Mouse (Mus musculus) E14TG2a.4 (cell line): ENCODE measurements around the gene Tbc1d14.

Experiments used
- CTCF ChIP-seq: conservative IDR thresholded peaks from 2 replicates; pipeline ENCODE4 v1.5.1; 2014; ENCODE audit warnings: low read length
- NANOG ChIP-seq: IDR thresholded peaks from 2 replicates; pipeline ENCODE4 v1.6.1; 2014; ENCODE audit warnings: borderline replicate concordance, low read length, mixed read lengths
- POU5F1 ChIP-seq: IDR thresholded peaks from 2 replicates; pipeline ENCODE4 v1.6.1; 2014; ENCODE audit warnings: low read length, borderline replicate concordance

DNA sequence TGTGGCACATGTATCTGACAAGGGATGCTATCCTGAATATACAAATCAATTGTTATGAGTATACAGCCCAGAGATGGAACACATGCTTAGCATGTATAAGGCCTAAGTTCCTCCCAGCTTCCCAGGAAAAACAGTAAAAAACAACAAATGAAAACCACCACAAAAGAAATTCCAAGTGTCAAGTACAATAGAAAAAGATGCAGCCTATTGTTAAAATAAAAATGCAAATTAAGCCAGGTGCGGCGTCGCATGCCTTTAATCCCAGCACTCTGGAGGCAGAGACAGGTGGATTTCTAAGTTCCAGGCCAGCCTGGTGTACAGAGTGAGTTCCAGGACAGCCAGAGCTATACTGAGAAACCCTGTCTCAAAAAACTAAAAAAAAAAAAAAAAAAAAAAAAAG is 36.2 kb downstream of the Tbc1d14 start:
- TF ChIP-seq CTCF (no peak), POU5F1 (no peak), NANOG (no peak)
